Mouse (Mus musculus): ENCODE measurements around the gene Gm9913.

Gm9913 gene

GRCm38 (mm10) chr2:125505006-125505745 lies at the start of gene Gm9913:
Gene Gm9913 (plus strand): TSS chr2:125505089.
- no peak for DNase-seq (ENCODE audit: low read depth, low spot score)

- peak; percentile 5 for DNase-seq (ENCODE audit: low read depth, low spot score)
These were observed 48.7 kb upstream of the Gm9913 start for GRCm38 (mm10) chr2:125456059-125456789.

GRCm38 (mm10) chr2:125459087-125459486 lies 45.8 kb upstream of the Gm9913 start:
- DNase-seq (ENCODE audit: low read depth, low spot score), result no peak

- DNase-seq (ENCODE audit: low read depth, low spot score), result no peak
These were observed 40.9 kb upstream of the Gm9913 start for GRCm38 (mm10) chr2:125464036-125464435.

- DNase-seq (ENCODE audit: low read depth, low spot score), result no peak
These were observed 34.2 kb upstream of the Gm9913 start for GRCm38 (mm10) chr2:125470553-125471295.

- no peak for DNase-seq (ENCODE audit: low read depth, low spot score)
These were observed 33.2 kb upstream of the Gm9913 start for GRCm38 (mm10) chr2:125471721-125472120.

- no peak for DNase-seq (ENCODE audit: low read depth, low spot score)
These were observed 31.7 kb upstream of the Gm9913 start for GRCm38 (mm10) chr2:125473228-125473627.

- DNase-seq (ENCODE audit: low read depth, low spot score), result no peak
These were observed 30.2 kb upstream of the Gm9913 start for GRCm38 (mm10) chr2:125474690-125475089.

GRCm38 (mm10) chr2:125476231-125476630 lies 28.7 kb upstream of the Gm9913 start:
- DNase-seq (ENCODE audit: low read depth, low spot score), result no peak

- no peak for DNase-seq (ENCODE audit: low read depth, low spot score)
These were observed 27.5 kb upstream of the Gm9913 start for GRCm38 (mm10) chr2:125477367-125477766.

- DNase-seq (ENCODE audit: low read depth, low spot score), result no peak
These were observed 26.2 kb upstream of the Gm9913 start for GRCm38 (mm10) chr2:125478705-125479104.

GRCm38 (mm10) chr2:125480057-125480456 lies 24.8 kb upstream of the Gm9913 start:
- no peak for DNase-seq (ENCODE audit: low read depth, low spot score)

- DNase-seq (ENCODE audit: low read depth, low spot score), result no peak
These were observed 23.8 kb upstream of the Gm9913 start for GRCm38 (mm10) chr2:125481116-125481515.

- DNase-seq (ENCODE audit: low read depth, low spot score), result no peak
These were observed 23.2 kb upstream of the Gm9913 start for GRCm38 (mm10) chr2:125481531-125482317.

GRCm38 (mm10) chr2:125484164-125484563 lies 20.7 kb upstream of the Gm9913 start:
- no peak for DNase-seq (ENCODE audit: low read depth, low spot score)

GRCm38 (mm10) chr2:125484910-125485309 lies 20.0 kb upstream of the Gm9913 start:
- no peak for DNase-seq (ENCODE audit: low read depth, low spot score)

- DNase-seq (ENCODE audit: low read depth, low spot score), result no peak
These were observed 14.9 kb upstream of the Gm9913 start for GRCm38 (mm10) chr2:125489979-125490378.

- DNase-seq (ENCODE audit: low read depth, low spot score), result no peak
These were observed 12.6 kb upstream of the Gm9913 start for GRCm38 (mm10) chr2:125492050-125492900.

GRCm38 (mm10) chr2:125494291-125494690 lies 10.6 kb upstream of the Gm9913 start:
- DNase-seq (ENCODE audit: low read depth, low spot score), result no peak

Data from CD4-positive helper T cell, adult 2 months (primary cell).